Comparison of ENCODE assay signal across 7 mouse cellular contexts in genomic region chr5:32134903-32135335, GRCm38 (mm10). TPM values are rescaled to one million over a fixed set of nuclear protein-coding genes. Genes with fewer than 3 reads are reported as not detected.
DNase-seq lines count a peak whose midpoint lies in the region; ATAC-seq lines count a peak whose summit lies in the region.

No protein-coding gene starts in this region.

- peaks cover 81% of the 10 kb centered on the region for H3K27me3 ChIP-seq in hindbrain, embryonic 12.5 days
- H3K27me3 ChIP-seq in liver, embryonic 13.5 days = peaks cover 91% of the 10 kb centered on the region
- peaks cover 52% of the 10 kb centered on the region for H3K27me3 ChIP-seq in neural tube, embryonic 11.5 days (ENCODE audit: control insufficient read depth, insufficient read depth, low read length)

- H3K9me3 ChIP-seq in hindbrain, embryonic 12.5 days (replicated peaks) = no peaks in the 10 kb centered on the region
- H3K9me3 ChIP-seq in liver, embryonic 13.5 days (replicated peaks) = no peaks in the 10 kb centered on the region
- H3K9me3 ChIP-seq in neural tube, embryonic 11.5 days (ENCODE audit: control insufficient read depth, low read length) = no peaks in the 10 kb centered on the region

- peak; percentile 79 for DNase-seq in urinary bladder, postnatal 14 days (ENCODE audit: low spot score)
- DNase-seq in urinary bladder, postnatal 10 days (ENCODE audit: low spot score) = no peak
- no peak for DNase-seq in liver, embryonic 13.5 days
- no peak for DNase-seq in neural tube, embryonic 11.5 days (ENCODE audit: low spot score)
- DNase-seq in T-cell, adult 2 months (ENCODE audit: low spot score) = no peak

- no peaks in the 10 kb centered on the region for H3K36me3 ChIP-seq in hindbrain, embryonic 12.5 days
- H3K36me3 ChIP-seq in liver, embryonic 13.5 days = no peaks in the 10 kb centered on the region
- H3K36me3 ChIP-seq in neural tube, embryonic 11.5 days (ENCODE audit: control insufficient read depth, insufficient read depth, low read length) = no peaks in the 10 kb centered on the region

- peak overlapping the region; percentile 67 for H3K4me3 ChIP-seq in brown adipose tissue, adult 24 weeks (ENCODE audit: insufficient read depth, low read depth, low read length)
- H3K4me3 ChIP-seq in hindbrain, embryonic 12.5 days = peak overlapping the region; percentile 58
- H3K4me3 ChIP-seq in liver, embryonic 13.5 days (replicated peaks) = peak overlapping the region; percentile 62
- H3K4me3 ChIP-seq in neural tube, embryonic 11.5 days (ENCODE audit: low read depth, low read length) = peak overlapping the region; percentile 52

- H3K4me2 ChIP-seq in hindbrain, embryonic 12.5 days (replicated peaks) = peak overlapping the region; percentile 91
- peak overlapping the region; percentile 71 for H3K4me2 ChIP-seq in liver, embryonic 13.5 days
- H3K4me2 ChIP-seq in neural tube, embryonic 11.5 days (ENCODE audit: low read depth) = peak overlapping the region; percentile 94

- ATAC-seq in hindbrain, embryonic 12.5 days (ENCODE audit: low FRiP score) = peak; percentile 72
- ATAC-seq in liver, embryonic 13.5 days (ENCODE audit: low read depth) = peak; percentile 30
- ATAC-seq in neural tube, embryonic 11.5 days (ENCODE audit: insufficient read depth, low FRiP score, low TSS enrichment) = peak; percentile 51

- peaks cover 4% of the 10 kb centered on the region; the same call in 1 of the 2 replicates for H3K4me1 ChIP-seq in brown adipose tissue, adult 24 weeks (ENCODE audit: control insufficient read depth, insufficient read depth, insufficient read length, low read length)
- peaks cover 23% of the 10 kb centered on the region for H3K4me1 ChIP-seq in hindbrain, embryonic 12.5 days
- H3K4me1 ChIP-seq in liver, embryonic 13.5 days (replicated peaks) = peaks cover 26% of the 10 kb centered on the region
- peaks cover 6% of the 10 kb centered on the region; the same call in 1 of the 2 replicates for H3K4me1 ChIP-seq in neural tube, embryonic 11.5 days (ENCODE audit: control insufficient read depth, insufficient read depth, low read length)

- peak overlapping the region; percentile 66 for H3K9ac ChIP-seq in hindbrain, embryonic 12.5 days
- H3K9ac ChIP-seq in liver, embryonic 13.5 days = peak overlapping the region; percentile 27; the same call in 1 of the 2 replicates
- peak overlapping the region; percentile 58 for H3K9ac ChIP-seq in neural tube, embryonic 11.5 days (ENCODE audit: low read length)

- peak overlapping the region; percentile 91 for H3K27ac ChIP-seq in brown adipose tissue, adult 24 weeks (replicated peaks; ENCODE audit: low read depth, low read length)
- peak overlapping the region; percentile 60 for H3K27ac ChIP-seq in hindbrain, embryonic 12.5 days
- peak overlapping the region; percentile 64 for H3K27ac ChIP-seq in liver, embryonic 13.5 days
- H3K27ac ChIP-seq in neural tube, embryonic 11.5 days (ENCODE audit: low read depth, low read length) = 0 out of 2 replicates have a peak overlapping the region, but pooled peaks have one; percentile 34

- WGBS in hindbrain, embryonic 12.5 days = under 1% methylated on average over 37 of the region's 54 CpGs
- 0% methylated on average over 38 of the region's 54 CpGs for WGBS in liver, embryonic 13.5 days (ENCODE audit: insufficient replicate concordance)
- 0% methylated on average over 35 of the region's 54 CpGs for WGBS in neural tube, embryonic 11.5 days

RNA-seq across cellular contexts. Expression of gene Fosl2, which starts 0.7 kb away (rescaled TPM):
- 18.5 and 20.0 TPM in 2 replicates for polyA plus RNA-seq in brown adipose tissue, adult 24 weeks (2012; ENCODE audit: insufficient read depth, insufficient read length, missing spikeins)
- polyA plus RNA-seq in hindbrain, embryonic 12.5 days (2016; fragmentation: Nextera tagmentation; extraction: Ambion mirVana) = 1.0 and 1.2 TPM in 2 replicates
- polyA plus RNA-seq in liver, embryonic 13.5 days (2015; fragmentation: Nextera tagmentation; extraction: Ambion mirVana) = 0.35 and 0.42 TPM in 2 replicates
- 0.48 and 0.96 TPM in 2 replicates for polyA plus RNA-seq in neural tube, embryonic 11.5 days (2014; fragmentation: Nextera tagmentation; extraction: Ambion mirVana)

Comparison
In these comparisons a context has a peak if more than half of its experiments do, and no peak if none do; other contexts are left out.
1. H3K27ac ChIP-seq: peak in every context shown above with its lines; median percentile 91 in brown adipose tissue, adult 24 weeks; 64 in liver, embryonic 13.5 days; 60 in hindbrain, embryonic 12.5 days; 34 in neural tube, embryonic 11.5 days.